Mouse (Mus musculus) testis, adult 2 months (tissue): ENCODE measurements around the gene Hadh.

Source experiments
- CTCF ChIP-seq: fragments of 200-500 bp; IDR thresholded peaks from 2 replicates; pipeline ENCODE4 v1.5.1; 2012; ENCODE audit warnings: low read depth, mild to moderate bottlenecking, inconsistent platforms, low read length, moderate library complexity; ENCODE audit not compliant: control insufficient read depth, insufficient read depth, insufficient replicate concordance
- POLR2A ChIP-seq: fragments of 200-500 bp; IDR thresholded peaks from 2 replicates; pipeline ENCODE4 v1.6.1; 2012; ENCODE audit warnings: low read depth, mild to moderate bottlenecking, inconsistent platforms, low read length, moderate library complexity; ENCODE audit not compliant: control insufficient read depth

DNA sequence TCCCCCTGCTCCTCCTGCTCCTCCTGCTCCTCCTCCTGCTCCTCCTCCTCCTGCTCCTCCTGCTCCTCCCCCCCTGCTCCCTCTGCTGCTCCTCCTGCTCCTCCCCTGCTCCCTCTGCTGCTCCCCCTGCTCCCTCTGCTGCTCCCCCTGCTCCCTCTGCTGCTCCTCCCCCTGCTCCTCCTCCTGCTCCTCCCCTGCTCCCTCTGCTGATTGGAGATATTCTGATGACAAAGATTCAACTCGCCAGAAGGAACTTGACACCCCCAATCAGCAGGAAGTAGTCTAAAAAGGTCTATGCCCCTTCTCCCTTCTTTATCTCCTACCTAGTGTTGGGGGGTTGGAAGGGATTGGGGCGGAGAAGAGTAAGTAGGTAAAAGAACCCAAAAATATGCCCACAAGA is 46.3 kb upstream of the Hadh start:
- TF ChIP-seq CTCF = no peak
- no peak for TF ChIP-seq POLR2A
